Mouse (Mus musculus): ENCODE measurements around the gene Erbb4.

The Erbb4 gene

DNA sequence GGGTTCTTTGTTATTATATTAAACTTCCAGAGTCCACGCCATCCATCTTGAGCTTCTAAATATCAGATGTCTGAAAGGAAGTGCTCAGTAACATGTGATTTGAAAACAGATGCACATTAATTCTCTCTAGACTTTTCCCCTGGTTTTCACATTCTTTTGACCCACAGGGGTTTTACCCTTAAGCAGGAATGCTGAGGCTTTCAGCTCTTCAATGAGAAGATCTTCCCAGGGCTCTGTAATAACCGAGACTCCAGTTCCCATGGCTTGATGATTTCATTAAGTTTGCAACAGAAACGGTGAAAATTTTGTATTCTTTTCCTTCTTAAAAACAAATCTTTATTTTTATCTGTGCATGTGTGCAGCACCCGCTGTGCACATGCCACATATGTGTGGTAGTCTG, 1051.4 kb downstream of the Erbb4 start:
- no peak for DNase-seq (ENCODE audit: low spot score)

DNA sequence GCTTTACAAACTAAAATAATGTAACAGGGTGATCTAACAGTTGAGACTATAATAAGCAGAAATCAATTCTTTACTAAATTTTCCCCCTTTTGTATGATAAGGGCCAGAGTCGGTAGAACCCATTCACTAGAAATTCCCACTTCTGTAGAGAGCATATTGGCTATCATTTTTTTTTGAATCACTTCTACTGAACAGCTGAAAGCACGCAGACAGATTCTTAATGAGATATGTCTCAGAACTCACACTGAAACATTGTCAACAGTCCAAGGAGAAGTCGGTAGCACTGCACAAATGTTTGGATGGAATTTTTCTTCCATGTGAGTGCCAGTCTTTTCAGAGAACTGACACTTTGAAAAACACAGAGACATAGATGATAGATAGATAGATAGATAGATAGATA, 1053.1 kb downstream of the Erbb4 start:
- no peak for DNase-seq (ENCODE audit: low spot score)

GRCm38 (mm10) chr1:68049856-68050255, 1058.0 kb downstream of the Erbb4 start:
- DNase-seq (ENCODE audit: low spot score), result no peak

DNA sequence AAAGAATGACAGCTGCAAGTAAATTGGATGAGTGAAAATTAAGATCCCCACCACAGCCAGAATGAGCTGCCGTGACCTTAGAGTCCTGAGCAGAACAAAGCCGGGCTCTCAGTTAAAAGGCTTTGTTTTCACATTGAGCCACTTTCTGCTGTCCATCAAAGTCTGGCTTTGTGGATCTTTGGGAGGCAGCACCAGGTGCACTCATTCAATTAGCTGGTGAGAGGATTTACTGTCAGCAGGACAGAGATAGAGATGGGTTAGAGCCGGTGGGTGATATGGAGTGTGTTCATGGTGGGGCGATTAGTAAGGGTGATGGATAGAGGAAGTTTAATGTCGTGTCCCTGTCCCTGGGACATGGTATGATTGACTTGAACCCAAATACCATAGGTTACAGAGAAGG, 1060.7 kb downstream of the Erbb4 start:
- peak; percentile 3 for DNase-seq (ENCODE audit: low spot score)

DNA sequence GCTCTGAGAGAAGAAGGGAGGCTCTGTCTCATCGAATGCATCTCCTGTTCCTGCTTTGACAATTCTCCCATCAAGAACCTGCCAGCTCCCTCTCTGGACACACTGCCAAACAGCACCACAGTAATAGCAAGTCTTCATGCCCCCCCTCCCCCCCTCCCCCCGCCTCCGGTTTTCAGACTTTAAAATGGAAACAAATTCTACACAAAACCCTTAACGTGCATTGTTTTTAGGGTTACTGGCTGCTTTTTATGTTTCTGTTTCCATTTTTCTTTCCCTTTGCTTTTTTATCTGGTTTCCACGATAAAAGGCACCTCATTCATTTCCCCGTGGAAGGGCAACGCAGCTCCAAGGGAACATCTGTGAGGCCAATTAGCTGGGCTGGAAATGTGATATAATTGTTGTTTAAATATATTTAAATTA, 1061.3 kb downstream of the Erbb4 start:
- DNase-seq (ENCODE audit: low spot score), result no peak

GRCm38 (mm10) chr1:68024086-68024940, 1083.5 kb downstream of the Erbb4 start:
- no peak for DNase-seq (ENCODE audit: low spot score)

DNA sequence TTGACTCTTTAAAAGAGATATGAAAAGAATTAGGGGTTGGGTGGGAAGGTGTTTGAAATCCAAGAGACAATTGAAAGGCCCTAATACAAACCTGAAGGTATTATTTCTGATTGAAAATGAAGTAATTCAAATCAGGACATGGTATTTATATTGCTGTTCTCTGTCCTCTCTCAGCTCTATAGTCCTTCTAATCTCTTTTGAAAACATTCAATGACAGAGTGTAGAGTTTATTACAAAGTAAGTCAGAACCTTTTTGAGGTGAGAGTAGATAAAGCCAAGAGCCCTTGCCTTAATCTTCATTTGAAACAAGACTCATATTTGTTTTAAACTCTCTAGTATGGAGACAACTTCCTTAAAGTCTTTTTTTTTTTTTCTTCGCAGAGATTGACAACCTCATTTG, 1087.8 kb downstream of the Erbb4 start:
- DNase-seq (ENCODE audit: low spot score), result no peak

GRCm38 (mm10) chr1:68019618-68020017, 1088.2 kb downstream of the Erbb4 start:
- no peak for DNase-seq (ENCODE audit: low spot score)

All from testis, postnatal 14 days (tissue).